Mouse (Mus musculus) heart, embryonic 16.5 days (tissue): ENCODE measurements at regions not wholly inside any gene's neighbourhood (a gene's known extent, or its start where the extent isn't known, plus 50 kb on each side); places are given as distances from the start of the nearest gene placed in this dataset.

ENCODE experiments used
- ATAC-seq: fragments of 200-750 bp; cut with Nextera tagmentation; replicated peaks from 2 replicates; pipeline ENCODE4 v1.8.0; 2017; ENCODE audit warnings: moderate number of reproducible peaks; ENCODE audit not compliant: insufficient read depth, low FRiP score; ENCODE audit errors: extremely low read depth
- H3K27ac ChIP-seq: fragments of 300-500 bp; sonication (generic); 2 replicates; pipeline ENCODE4 v1.5.1; 2014; ENCODE audit warnings: mild to moderate bottlenecking, low read length, control low read depth, moderate library complexity
- H3K27me3 ChIP-seq: fragments of 300-500 bp; sonication (generic); 2 replicates; pipeline ENCODE4 v1.6.1; 2014; ENCODE audit warnings: low read length, mixed read lengths; ENCODE audit not compliant: control insufficient read depth, insufficient read depth
- H3K36me3 ChIP-seq: fragments of 300-500 bp; sonication (generic); 2 replicates; pipeline ENCODE4 v1.6.1; 2014; ENCODE audit not compliant: control insufficient read depth, insufficient read depth
- H3K4me1 ChIP-seq: fragments of 300-500 bp; sonication (generic); 2 replicates; pipeline ENCODE4 v1.6.1; 2014; ENCODE audit warnings: low read length, mixed read lengths; ENCODE audit not compliant: control insufficient read depth, insufficient read depth
- H3K4me2 ChIP-seq: fragments of 300-500 bp; sonication (generic); 2 replicates; pipeline ENCODE4 v1.6.1; 2014; ENCODE audit warnings: low read depth, mild to moderate bottlenecking, control low read depth, low read length
- H3K4me3 ChIP-seq: fragments of 300-500 bp; sonication (generic); 2 replicates; pipeline ENCODE4 v1.5.1; 2014; ENCODE audit warnings: mild to moderate bottlenecking, control low read depth, low read length
- H3K9ac ChIP-seq: fragments of 300-500 bp; sonication (generic); 2 replicates; pipeline ENCODE4 v1.6.1; 2014; ENCODE audit warnings: low read length, control low read depth
- H3K9me3 ChIP-seq: fragments of 300-500 bp; sonication (generic); replicated peaks from 2 replicates; pipeline ENCODE4 v1.6.1; 2016; ENCODE audit warnings: low read length; ENCODE audit not compliant: control insufficient read depth
- WGBS: fragments of 180-500 bp; shearing (Covaris S2); extraction: QIAGEN DNeasy Blood & Tissue Kit; methylation state at CpG from one replicate; pipeline ENCODE4 v1.1.7; 2014; 5-methylcytosine and 5-hydroxymethylcytosine counted together

GRCm38 (mm10) chr2:33981936-33982335 is 94.2 kb upstream of the Mvb12b start:
- Histone ChIP-seq H3K9ac (no peak overlapping the region), H3K27ac (no peak overlapping the region), H3K4me1 (no peaks in the 10 kb centered on the region), H3K4me2 (no peak overlapping the region), H3K4me3 (no peak overlapping the region), H3K27me3 (no peaks in the 10 kb centered on the region), H3K36me3 (no peaks in the 10 kb centered on the region), H3K9me3 (peaks cover 2% of the 10 kb centered on the region; the same call in 1 of the 2 replicates)
- ATAC-seq = no peak
- 41% methylated on average over 8 of the region's 8 CpGs for WGBS

GRCm38 (mm10) chr2:33981321-33981720 is 93.6 kb upstream of the Mvb12b start:
- ATAC-seq = no peak
- Histone ChIP-seq H3K9ac (no peak overlapping the region), H3K4me2 (no peak overlapping the region), H3K4me1 (no peaks in the 10 kb centered on the region), H3K9me3 (peaks cover 2% of the 10 kb centered on the region; the same call in 1 of the 2 replicates), H3K4me3 (no peak overlapping the region), H3K27ac (no peak overlapping the region), H3K27me3 (no peaks in the 10 kb centered on the region), H3K36me3 (no peaks in the 10 kb centered on the region)
- WGBS = 78% methylated on average over 7 of the region's 7 CpGs

GRCm38 (mm10) chr2:33980884-33981283 is 93.1 kb upstream of the Mvb12b start:
- H3K36me3 ChIP-seq = no peaks in the 10 kb centered on the region
- peaks cover 2% of the 10 kb centered on the region; the same call in 1 of the 2 replicates for H3K9me3 ChIP-seq
- H3K27me3 ChIP-seq = no peaks in the 10 kb centered on the region
- H3K9ac ChIP-seq = no peak overlapping the region
- no peak for ATAC-seq
- WGBS = 76% methylated on average over 10 of the region's 10 CpGs
- no peak overlapping the region for H3K4me3 ChIP-seq
- no peak overlapping the region for H3K4me2 ChIP-seq
- no peak overlapping the region for H3K27ac ChIP-seq
- H3K4me1 ChIP-seq = no peaks in the 10 kb centered on the region

GRCm38 (mm10) chr2:33979276-33979675 is 91.5 kb upstream of the Mvb12b start:
- no peaks in the 10 kb centered on the region for H3K36me3 ChIP-seq
- H3K4me2 ChIP-seq = no peak overlapping the region
- H3K9ac ChIP-seq = no peak overlapping the region
- no peak overlapping the region for H3K27ac ChIP-seq
- H3K4me1 ChIP-seq = no peaks in the 10 kb centered on the region
- H3K27me3 ChIP-seq = no peaks in the 10 kb centered on the region
- ATAC-seq = no peak
- peaks cover 2% of the 10 kb centered on the region; the same call in 1 of the 2 replicates for H3K9me3 ChIP-seq
- H3K4me3 ChIP-seq = no peak overlapping the region

- Histone ChIP-seq H3K9ac (no peak overlapping the region), H3K27me3 (no peaks in the 10 kb centered on the region), H3K4me2 (no peak overlapping the region), H3K4me1 (no peaks in the 10 kb centered on the region), H3K9me3 (peaks cover 2% of the 10 kb centered on the region; the same call in 1 of the 2 replicates), H3K27ac (no peak overlapping the region), H3K4me3 (no peak overlapping the region), H3K36me3 (no peaks in the 10 kb centered on the region)
- ATAC-seq = no peak
- WGBS = 79% methylated on average over 4 of the region's 4 CpGs
Measured at GRCm38 (mm10) chr2:33978550-33978949, 90.8 kb upstream of the Mvb12b start.

GRCm38 (mm10) chr2:33977576-33978352 is 90.0 kb upstream of the Mvb12b start:
- H3K9ac ChIP-seq = no peak overlapping the region
- H3K4me3 ChIP-seq = no peak overlapping the region
- H3K4me1 ChIP-seq = no peaks in the 10 kb centered on the region
- WGBS = 64% methylated on average over 20 of the region's 20 CpGs
- H3K27ac ChIP-seq = no peak overlapping the region
- H3K9me3 ChIP-seq = peaks cover 2% of the 10 kb centered on the region; the same call in 1 of the 2 replicates
- no peaks in the 10 kb centered on the region for H3K27me3 ChIP-seq
- no peaks in the 10 kb centered on the region for H3K36me3 ChIP-seq
- no peak overlapping the region for H3K4me2 ChIP-seq
- ATAC-seq = no peak

GRCm38 (mm10) chr2:33977151-33977550 is 89.4 kb upstream of the Mvb12b start:
- H3K4me2 ChIP-seq = no peak overlapping the region
- H3K4me3 ChIP-seq = no peak overlapping the region
- no peaks in the 10 kb centered on the region for H3K4me1 ChIP-seq
- H3K36me3 ChIP-seq = no peaks in the 10 kb centered on the region
- WGBS = 89% methylated on average over 5 of the region's 5 CpGs
- no peak overlapping the region for H3K27ac ChIP-seq
- no peaks in the 10 kb centered on the region for H3K27me3 ChIP-seq
- peaks cover 2% of the 10 kb centered on the region; the same call in 1 of the 2 replicates for H3K9me3 ChIP-seq
- no peak overlapping the region for H3K9ac ChIP-seq
- ATAC-seq = no peak

- no peak for ATAC-seq
- no peaks in the 10 kb centered on the region for H3K36me3 ChIP-seq
- peaks cover 2% of the 10 kb centered on the region; the same call in 1 of the 2 replicates for H3K9me3 ChIP-seq
- H3K9ac ChIP-seq = no peak overlapping the region
- no peak overlapping the region for H3K4me3 ChIP-seq
- WGBS = 81% methylated on average over 9 of the region's 9 CpGs
- H3K4me1 ChIP-seq = no peaks in the 10 kb centered on the region
- H3K27ac ChIP-seq = no peak overlapping the region
- no peak overlapping the region for H3K4me2 ChIP-seq
- H3K27me3 ChIP-seq = no peaks in the 10 kb centered on the region
Measured at GRCm38 (mm10) chr2:33976183-33976582, 88.4 kb upstream of the Mvb12b start.

- H3K36me3 ChIP-seq = no peaks in the 10 kb centered on the region
- H3K27me3 ChIP-seq = no peaks in the 10 kb centered on the region
- H3K4me1 ChIP-seq = no peaks in the 10 kb centered on the region
- no peak overlapping the region for H3K27ac ChIP-seq
- H3K4me2 ChIP-seq = no peak overlapping the region
- ATAC-seq = no peak
- 72% methylated on average over 14 of the region's 14 CpGs for WGBS
- H3K9me3 ChIP-seq = peaks cover 6% of the 10 kb centered on the region; the same call in 1 of the 2 replicates
- H3K9ac ChIP-seq = no peak overlapping the region
- no peak overlapping the region for H3K4me3 ChIP-seq
Measured at GRCm38 (mm10) chr2:33975423-33976127, 87.8 kb upstream of the Mvb12b start.
